Mouse (Mus musculus) kidney, embryonic 16.5 days (tissue): ENCODE data around the gene Pcca. TPM values are rescaled to one million over a fixed set of nuclear protein-coding genes. Genes with fewer than 3 reads are reported as not detected.
A peak's percentile ranks its signal among the peaks of the same experiment; 100 is the strongest.

Source experiments
- ATAC-seq: fragments of 200-750 bp; cut with Nextera tagmentation; 2 replicates; pipeline ENCODE4 v1.8.0; 2017; ENCODE audit warnings: moderate TSS enrichment; ENCODE audit not compliant: low FRiP score, low TSS enrichment
- H3K27ac ChIP-seq: fragments of 300-500 bp; sonication (generic); 2 replicates; pipeline ENCODE4 v1.5.1; 2014; ENCODE audit warnings: low read length
- H3K27me3 ChIP-seq: fragments of 300-500 bp; sonication (generic); 2 replicates; pipeline ENCODE4 v1.6.1; 2014; ENCODE audit warnings: low read length, control low read depth, mixed read lengths; ENCODE audit not compliant: insufficient read depth
- H3K36me3 ChIP-seq: fragments of 300-500 bp; sonication (generic); 2 replicates; pipeline ENCODE4 v1.6.1; 2014; ENCODE audit warnings: low read length, control low read depth, mixed read lengths; ENCODE audit not compliant: insufficient read depth
- H3K4me1 ChIP-seq: fragments of 300-500 bp; sonication (generic); 2 replicates; pipeline ENCODE4 v1.6.1; 2014; ENCODE audit warnings: low read length, control low read depth, mixed read lengths; ENCODE audit not compliant: insufficient read depth
- H3K4me2 ChIP-seq: fragments of 300-500 bp; sonication (generic); replicated peaks from 2 replicates; pipeline ENCODE4 v1.6.1; 2014; ENCODE audit warnings: low read depth, low read length
- H3K4me3 ChIP-seq: fragments of 300-500 bp; sonication (generic); 2 replicates; pipeline ENCODE4 v1.5.1; 2014; ENCODE audit warnings: mild to moderate bottlenecking, low read length
- H3K9ac ChIP-seq: fragments of 300-500 bp; sonication (generic); replicated peaks from 2 replicates; pipeline ENCODE4 v1.6.1; 2014; ENCODE audit warnings: low read length
- H3K9me3 ChIP-seq: fragments of 300-500 bp; sonication (generic); 2 replicates; pipeline ENCODE4 v1.6.1; 2016; ENCODE audit warnings: low read length, control low read depth
- WGBS: fragments of 180-500 bp; shearing (Covaris S2); extraction: QIAGEN DNeasy Blood & Tissue Kit; methylation state at CpG from one replicate; pipeline ENCODE4 v1.1.7; 2014; 5-methylcytosine and 5-hydroxymethylcytosine counted together
- polyA plus RNA-seq: library from polyadenylated mRNA; unstranded; fragments of >200 nt; fragmentation: Nextera tagmentation; extraction: Ambion mirVana; gene quantifications from 2 replicates; pipeline ENCODE4 v1.2.1, GENCODE M21; 2015

The Pcca gene
- polyA plus RNA-seq, 1 experiment from 2014 or later = 30.7 TPM

GRCm38 (mm10) chr14:122835487-122836190, 301.5 kb downstream of the Pcca start:
- no peaks in the 10 kb centered on the region for H3K36me3 ChIP-seq
- no peak overlapping the region for H3K4me3 ChIP-seq
- no peak overlapping the region for H3K27ac ChIP-seq
- no peaks in the 10 kb centered on the region for H3K4me1 ChIP-seq
- no peak overlapping the region for H3K9ac ChIP-seq
- WGBS = 60% methylated on average over 7 of the region's 7 CpGs
- no peak overlapping the region for H3K4me2 ChIP-seq
- no peaks in the 10 kb centered on the region for H3K27me3 ChIP-seq
- no peak for ATAC-seq
- H3K9me3 ChIP-seq = no peaks in the 10 kb centered on the region

- H3K9me3 ChIP-seq = no peaks in the 10 kb centered on the region
- no peak overlapping the region for H3K27ac ChIP-seq
Observed at GRCm38 (mm10) chr14:122836221-122836620, 302.1 kb downstream of the Pcca start.

GRCm38 (mm10) chr14:122837018-122837417, 302.9 kb downstream of the Pcca start:
- WGBS = 66% methylated on average over 2 of the region's 2 CpGs
- no peak overlapping the region for H3K27ac ChIP-seq
- H3K9ac ChIP-seq = no peak overlapping the region
- ATAC-seq = no peak
- no peaks in the 10 kb centered on the region for H3K9me3 ChIP-seq
- H3K4me3 ChIP-seq = no peak overlapping the region
- H3K4me2 ChIP-seq = no peak overlapping the region
- H3K36me3 ChIP-seq = no peaks in the 10 kb centered on the region
- no peaks in the 10 kb centered on the region for H3K4me1 ChIP-seq
- no peaks in the 10 kb centered on the region for H3K27me3 ChIP-seq

More at GRCm38 (mm10) chr14:122836221-122836620, 302.1 kb downstream of the Pcca start:
- no peaks in the 10 kb centered on the region for H3K4me1 ChIP-seq
- ATAC-seq = no peak
- H3K9ac ChIP-seq = no peak overlapping the region
- H3K4me3 ChIP-seq = no peak overlapping the region
- no peaks in the 10 kb centered on the region for H3K36me3 ChIP-seq
- WGBS = 33% methylated on average over 4 of the region's 4 CpGs
- no peaks in the 10 kb centered on the region for H3K27me3 ChIP-seq
- H3K4me2 ChIP-seq = no peak overlapping the region

- Histone ChIP-seq H3K4me2 (no peak overlapping the region), H3K27ac (no peak overlapping the region), H3K4me1 (no peaks in the 10 kb centered on the region), H3K9ac (no peak overlapping the region), H3K4me3 (no peak overlapping the region), H3K9me3 (no peaks in the 10 kb centered on the region), H3K27me3 (no peaks in the 10 kb centered on the region), H3K36me3 (no peaks in the 10 kb centered on the region)
- WGBS = 64% methylated on average over 5 of the region's 5 CpGs
- no peak for ATAC-seq
Observed at GRCm38 (mm10) chr14:122852506-122853057, 318.5 kb downstream of the Pcca start.

- H3K36me3 ChIP-seq = no peaks in the 10 kb centered on the region
- 50% methylated on average over 1 of the region's 1 CpGs for WGBS
- H3K9ac ChIP-seq = no peak overlapping the region
- no peak overlapping the region for H3K4me2 ChIP-seq
- no peak overlapping the region for H3K4me3 ChIP-seq
- no peaks in the 10 kb centered on the region for H3K27me3 ChIP-seq
- ATAC-seq = peak; percentile 74; the same call in 1 of the 2 replicates
- no peaks in the 10 kb centered on the region for H3K4me1 ChIP-seq
- H3K9me3 ChIP-seq = peaks cover 4% of the 10 kb centered on the region; the same call in 1 of the 2 replicates
- peak overlapping the region; percentile 53; the same call in 1 of the 2 replicates for H3K27ac ChIP-seq
Observed at GRCm38 (mm10) chr14:122859792-122860191, 325.7 kb downstream of the Pcca start.

GRCm38 (mm10) chr14:122862623-122863022, 328.5 kb downstream of the Pcca start:
- 44% methylated on average over 4 of the region's 4 CpGs for WGBS
- no peaks in the 10 kb centered on the region for H3K4me1 ChIP-seq
- no peaks in the 10 kb centered on the region for H3K27me3 ChIP-seq
- H3K36me3 ChIP-seq = no peaks in the 10 kb centered on the region
- H3K9ac ChIP-seq = no peak overlapping the region
- peaks cover 4% of the 10 kb centered on the region; the same call in 1 of the 2 replicates for H3K9me3 ChIP-seq
- H3K27ac ChIP-seq = no peak overlapping the region
- no peak overlapping the region for H3K4me2 ChIP-seq
- no peak overlapping the region for H3K4me3 ChIP-seq
- no peak for ATAC-seq

- H3K4me1 ChIP-seq = no peaks in the 10 kb centered on the region
- no peak overlapping the region for H3K9ac ChIP-seq
- no peak overlapping the region for H3K4me2 ChIP-seq
- H3K27ac ChIP-seq = no peak overlapping the region
- H3K27me3 ChIP-seq = no peaks in the 10 kb centered on the region
- no peaks in the 10 kb centered on the region for H3K9me3 ChIP-seq
- 93% methylated on average over 4 of the region's 4 CpGs for WGBS
- no peaks in the 10 kb centered on the region for H3K36me3 ChIP-seq
- no peak overlapping the region for H3K4me3 ChIP-seq
- no peak for ATAC-seq
Observed at GRCm38 (mm10) chr14:122865462-122866129, 331.5 kb downstream of the Pcca start.

GRCm38 (mm10) chr14:122867531-122868285, 333.6 kb downstream of the Pcca start:
- Histone ChIP-seq H3K4me2 (no peak overlapping the region), H3K36me3 (no peaks in the 10 kb centered on the region), H3K9ac (no peak overlapping the region), H3K9me3 (no peaks in the 10 kb centered on the region), H3K4me3 (no peak overlapping the region), H3K27ac (no peak overlapping the region), H3K27me3 (no peaks in the 10 kb centered on the region), H3K4me1 (no peaks in the 10 kb centered on the region)
- WGBS = 72% methylated on average over 4 of the region's 4 CpGs
- no peak for ATAC-seq

- WGBS = 58% methylated on average over 6 of the region's 6 CpGs
- Histone ChIP-seq H3K4me3 (no peak overlapping the region), H3K4me2 (no peak overlapping the region), H3K4me1 (no peaks in the 10 kb centered on the region), H3K27ac (no peak overlapping the region), H3K36me3 (no peaks in the 10 kb centered on the region), H3K27me3 (no peaks in the 10 kb centered on the region), H3K9ac (no peak overlapping the region), H3K9me3 (no peaks in the 10 kb centered on the region)
- no peak for ATAC-seq
Observed at GRCm38 (mm10) chr14:122869831-122870230, 335.7 kb downstream of the Pcca start.
